Mouse (Mus musculus): Measurements from ENCODE around the gene Gdpd5. TPM values are rescaled to one million over a fixed set of nuclear protein-coding genes. Genes with fewer than 3 reads are reported as not detected.

Gene Gdpd5
- 10 to 100 TPM; 29.0 to 34.2 TPM for total RNA-seq (2021)
- long read RNA-seq, experiment 1, full-length matches to known transcripts, result 6 of 17 reads
- long read RNA-seq, experiment 1, partial matches to known transcripts, result 4 of 17 reads
- long read RNA-seq, experiment 1, other reads (novel, unspliced or antisense), result 7 of 17 reads
- long read RNA-seq, experiment 2, full-length matches to known transcripts, result 1 of 6 reads
- long read RNA-seq, experiment 2, partial matches to known transcripts, result 3 of 6 reads
- long read RNA-seq, experiment 2, other reads (novel, unspliced or antisense), result 2 of 6 reads

GRCm38 (mm10) chr7:99381214-99382087, at the start of gene Gdpd5:
TSS of gene Gdpd5 (plus strand) at chr7:99381414.
- DNase-seq (ENCODE audit: low spot score in 2 of 2), result peak; percentile 100

DNA sequence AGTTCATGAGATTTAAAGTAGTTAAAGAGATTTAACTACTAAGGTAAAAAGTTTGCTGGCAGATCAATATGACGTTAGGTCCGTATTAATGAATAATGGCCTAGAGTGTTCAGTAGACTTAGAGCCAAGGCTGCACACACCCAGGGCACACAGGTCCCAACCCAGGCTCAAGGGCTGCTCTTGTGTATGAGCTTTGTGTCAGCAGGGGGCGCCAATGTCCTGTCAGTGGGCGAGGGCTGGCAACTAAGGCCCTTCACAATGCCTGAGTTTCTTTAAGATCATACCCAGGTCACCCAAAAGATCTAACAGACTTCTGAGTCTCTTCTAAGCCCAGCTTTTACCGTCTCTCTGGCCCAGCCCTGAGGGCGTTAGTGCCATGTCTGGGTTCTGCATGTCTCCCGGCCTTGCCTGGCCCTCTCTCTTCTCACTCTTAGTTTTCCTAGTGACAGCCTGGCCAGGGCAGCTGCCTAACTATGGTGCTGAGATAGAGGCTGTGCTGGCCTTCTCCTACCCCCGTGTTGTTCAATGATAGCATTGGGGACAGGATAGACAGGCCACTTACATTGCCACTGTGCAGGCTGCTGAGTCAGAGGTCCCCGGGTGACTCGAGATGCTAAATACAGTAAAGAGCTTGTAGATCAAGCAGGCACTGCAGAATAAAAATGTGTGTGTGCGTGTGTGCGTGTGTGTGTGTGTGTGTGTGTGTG, 48.3 kb upstream of the Gdpd5 start:
- DNase-seq (ENCODE audit: low spot score in 2 of 2), result peak; percentile 58 to 83

DNA sequence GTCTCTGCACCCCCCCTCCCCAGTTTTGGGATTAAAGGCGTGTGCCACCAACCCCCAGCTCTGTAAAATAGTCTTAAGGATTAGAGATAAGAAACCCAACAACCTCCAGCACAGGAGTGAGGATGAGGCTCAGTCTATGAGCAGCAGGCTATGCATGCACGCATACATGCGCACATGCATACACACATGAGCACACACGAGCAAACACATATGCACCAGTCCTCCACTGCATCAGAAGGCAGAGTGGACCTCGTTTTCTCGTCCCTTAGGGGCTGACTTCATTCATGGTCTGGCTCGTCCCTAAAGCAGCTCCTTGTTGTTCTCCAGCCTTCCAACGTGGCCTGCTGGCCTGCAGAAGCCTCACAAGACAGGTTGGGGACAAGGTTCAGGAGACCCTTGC, 40.5 kb upstream of the Gdpd5 start:
- no peak for DNase-seq (ENCODE audit: low spot score in 2 of 2)

DNA sequence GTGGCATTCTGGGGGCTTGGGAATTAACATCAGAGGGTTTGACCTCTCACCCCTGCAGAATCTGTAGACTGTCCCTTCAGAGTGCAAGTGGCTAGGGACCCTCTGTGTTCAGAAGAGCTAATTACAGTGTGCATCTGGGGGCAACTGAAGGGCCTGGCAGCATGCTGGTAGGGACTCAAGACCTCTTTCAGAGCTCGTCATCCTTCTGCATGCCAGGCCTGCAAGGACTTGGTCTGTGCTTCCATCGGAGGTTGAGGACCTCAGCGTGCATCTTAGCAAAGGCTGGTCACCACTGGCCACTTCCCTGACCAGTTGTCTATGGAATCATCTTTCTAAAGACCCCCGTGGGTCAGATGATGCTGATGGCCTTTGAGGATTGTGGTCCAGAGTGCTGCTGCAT, 37.6 kb upstream of the Gdpd5 start:
- no peak for DNase-seq (ENCODE audit: low spot score in 2 of 2)

DNA sequence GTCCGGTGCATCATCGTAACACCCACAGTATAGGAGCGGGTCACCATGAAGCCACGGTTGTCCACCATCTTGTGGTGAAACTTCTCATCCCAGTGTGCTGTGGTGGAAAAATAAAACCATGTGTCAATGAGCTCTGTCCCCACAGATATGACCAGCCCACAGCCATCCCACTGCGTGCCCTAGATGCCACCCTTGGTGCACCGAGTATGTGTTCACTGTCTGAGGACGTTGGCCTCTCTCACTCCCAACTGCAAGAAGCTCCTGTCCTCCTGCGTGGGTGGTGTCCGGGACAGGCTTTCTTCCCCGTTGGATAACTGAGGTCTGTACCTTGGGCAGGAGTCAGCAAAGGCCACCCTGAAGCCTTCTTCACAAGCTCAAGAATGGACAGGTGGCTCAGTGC, 33.9 kb upstream of the Gdpd5 start:
- DNase-seq (ENCODE audit: low spot score in 2 of 2), result no peak

DNA sequence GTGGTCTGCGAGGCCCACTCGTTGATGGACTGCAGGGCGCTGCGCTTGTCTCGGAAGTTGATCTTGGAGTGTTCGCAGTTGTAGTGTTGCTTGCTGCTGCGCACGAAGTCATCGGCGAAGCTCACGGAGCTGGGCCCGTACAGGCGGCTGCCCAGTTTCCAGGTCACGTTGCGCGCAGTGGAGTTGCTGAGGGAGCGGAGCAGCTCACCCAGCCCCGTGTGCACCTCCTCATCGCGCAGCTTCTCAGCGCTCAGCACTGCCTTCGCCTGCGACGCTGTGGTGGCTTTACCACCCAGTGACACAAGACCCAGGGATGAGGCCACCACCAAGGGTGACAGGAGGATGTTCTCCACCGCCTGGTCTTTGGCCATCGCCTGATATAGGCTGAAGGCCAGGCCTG, 32.3 kb upstream of the Gdpd5 start:
- DNase-seq (ENCODE audit: low spot score in 2 of 2), result no peak

- DNase-seq (ENCODE audit: low spot score in 2 of 2), result no peak
These were observed 31.2 kb upstream of the Gdpd5 start for GRCm38 (mm10) chr7:99349782-99350720.

- DNase-seq (ENCODE audit: low spot score in 2 of 2), result no peak
These were observed 30.0 kb upstream of the Gdpd5 start for GRCm38 (mm10) chr7:99351104-99351801.

DNA sequence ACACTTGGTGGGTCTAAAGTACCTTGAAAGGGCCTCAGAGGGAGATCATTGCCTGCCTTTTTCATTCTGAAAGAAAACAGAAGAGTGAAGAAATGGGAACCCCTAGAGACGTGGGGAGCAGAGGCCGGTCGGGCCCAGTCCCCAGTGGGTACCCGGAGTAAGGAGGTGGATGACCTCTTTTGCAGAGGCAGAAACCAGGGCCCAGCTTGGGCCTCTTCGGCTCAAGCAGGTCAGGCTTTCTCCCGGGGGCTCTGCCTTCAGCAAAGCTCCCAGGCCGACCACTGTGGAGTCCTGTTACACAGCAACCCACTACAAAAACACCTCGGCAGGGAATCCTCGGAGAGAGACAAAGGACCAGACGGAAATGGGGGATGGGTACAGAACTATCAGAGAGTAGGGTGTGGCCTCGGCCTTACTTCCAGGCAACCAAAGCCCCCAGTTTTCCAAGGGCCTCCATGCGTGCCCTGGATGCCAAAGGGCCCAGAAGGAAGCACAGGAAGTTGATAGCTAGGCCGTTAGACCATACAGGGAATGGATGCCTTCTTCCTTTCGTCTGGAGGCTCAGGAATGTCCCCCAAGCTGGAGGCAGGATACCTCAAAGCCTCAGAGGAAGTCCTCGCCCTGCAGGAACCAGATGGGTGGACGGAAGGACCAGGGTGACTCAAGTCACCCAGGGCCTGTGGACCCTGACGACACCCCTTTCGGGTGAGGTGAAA, 29.3 kb upstream of the Gdpd5 start:
- DNase-seq (ENCODE audit: low spot score in 2 of 2), result no peak

GRCm38 (mm10) chr7:99352526-99353400, 28.5 kb upstream of the Gdpd5 start, which contains the start of gene Serpinh1:
TSS of gene Serpinh1 (minus strand) at chr7:99353239.
- DNase-seq (ENCODE audit: low spot score in 2 of 2), result peak in 1 of 2 experiments; percentile 13

- peak; percentile 62 to 71 for DNase-seq (ENCODE audit: low spot score in 2 of 2)
These were observed 25.5 kb upstream of the Gdpd5 start for GRCm38 (mm10) chr7:99355731-99356131.

- no peak for DNase-seq (ENCODE audit: low spot score in 2 of 2)
These were observed 24.8 kb upstream of the Gdpd5 start for GRCm38 (mm10) chr7:99356244-99356930.

DNA sequence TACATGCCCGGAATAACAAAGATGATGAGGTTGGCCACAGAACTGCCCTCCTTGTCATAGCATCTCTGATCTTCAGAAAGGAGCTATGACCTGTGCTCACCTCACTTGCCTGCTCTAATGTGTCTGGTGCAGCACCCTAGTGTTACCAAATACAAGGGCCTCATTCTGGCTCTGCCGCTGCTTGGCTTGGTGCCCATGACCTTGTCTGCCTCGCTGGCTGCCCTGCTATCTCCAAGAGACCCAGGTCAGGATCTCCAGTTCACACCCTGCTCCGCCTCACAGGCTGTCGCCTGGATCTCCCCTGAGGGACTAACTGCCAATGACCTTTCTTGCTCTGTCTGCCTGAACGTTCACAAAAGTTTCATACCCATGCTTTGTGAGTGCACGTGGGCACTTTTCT, 24.0 kb upstream of the Gdpd5 start:
- DNase-seq (ENCODE audit: low spot score in 2 of 2), result no peak

GRCm38 (mm10) chr7:99358371-99358770, 22.8 kb upstream of the Gdpd5 start:
- DNase-seq (ENCODE audit: low spot score in 2 of 2), result no peak

DNA sequence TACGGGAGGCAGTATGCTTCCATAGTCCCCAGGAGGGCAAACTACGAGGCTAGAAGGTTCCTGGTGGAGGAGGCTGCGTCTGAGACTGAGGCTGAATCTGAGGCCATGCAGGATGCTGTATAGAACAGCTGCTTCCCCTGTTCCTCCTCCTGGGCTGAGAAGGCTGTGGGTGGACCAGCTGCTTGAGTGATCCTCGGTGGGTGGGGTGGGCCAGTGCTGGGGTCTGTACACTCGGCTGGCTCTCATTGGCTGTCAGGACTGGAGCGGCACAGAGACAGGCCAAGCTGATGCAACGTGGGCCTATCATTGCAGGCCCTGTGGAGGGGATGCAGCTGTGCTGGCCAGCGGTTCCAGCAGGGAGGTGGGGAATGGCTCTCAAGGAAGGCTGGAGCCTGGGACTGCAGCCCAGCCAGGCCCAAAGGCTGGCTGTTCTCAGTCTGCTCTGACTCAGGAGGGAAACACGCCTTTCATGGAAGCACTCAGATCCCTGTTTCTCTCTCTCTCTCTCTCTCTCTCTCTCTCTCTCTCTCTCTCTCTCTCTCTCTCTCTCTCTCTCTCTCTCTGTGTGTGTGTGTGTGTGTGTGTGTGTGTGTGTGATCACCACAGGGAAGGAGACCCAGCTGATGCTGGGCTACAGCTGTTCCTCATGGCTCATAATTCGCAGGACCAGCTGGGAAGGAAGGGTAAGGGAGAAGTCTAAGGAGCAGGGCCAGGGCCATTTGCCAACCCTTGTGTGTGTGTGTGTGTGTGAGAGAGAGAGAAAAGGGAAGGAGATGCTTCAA, 21.0 kb upstream of the Gdpd5 start:
- peak; percentile 51 to 61 for DNase-seq (ENCODE audit: low spot score in 2 of 2)

DNA sequence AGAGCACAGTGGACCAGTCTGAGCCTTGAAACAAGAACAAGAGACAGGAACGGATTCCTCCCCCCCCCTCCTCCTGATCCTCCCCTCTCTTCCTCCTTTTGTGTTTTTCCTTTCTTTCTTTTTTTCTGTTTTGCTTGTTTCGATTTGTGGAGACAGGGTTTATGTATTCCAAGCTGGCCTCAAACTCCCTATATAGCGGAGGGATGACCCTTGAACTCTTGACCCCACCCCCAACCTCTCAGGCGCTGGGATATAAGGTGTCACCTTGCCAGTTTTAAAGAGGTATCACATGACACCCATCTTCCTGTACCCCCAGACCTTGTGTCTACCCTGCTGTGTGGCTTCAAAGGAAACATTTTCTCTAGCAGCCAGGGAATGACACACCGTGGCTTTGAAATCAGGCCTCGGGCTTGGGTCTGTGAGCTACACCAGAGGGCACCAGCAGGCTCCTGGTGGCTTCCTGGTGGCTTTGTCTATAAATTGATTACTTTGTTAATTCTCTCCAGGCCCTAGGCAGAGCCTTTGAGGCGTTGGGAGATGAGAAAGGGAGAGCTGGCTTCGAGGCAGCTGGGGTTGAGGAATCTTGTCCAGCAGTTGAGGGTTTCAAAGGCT, 20.3 kb upstream of the Gdpd5 start:
- no peak for DNase-seq (ENCODE audit: low spot score in 2 of 2)

- DNase-seq (ENCODE audit: low spot score in 2 of 2), result no peak
These were observed 19.1 kb upstream of the Gdpd5 start for GRCm38 (mm10) chr7:99362137-99362536.

All from left cerebral cortex, adult 18-20 months (tissue).